Mouse (Mus musculus) adrenal gland, adult (tissue): ENCODE results near the gene Rnf43.

Experiments used
- DNase-seq, 2 experiments: peaks; one replicate each; pipeline ENCODE4 v3.0.0; 2022 to 2023; ENCODE audit warnings: low spot score in 1 of 2; ENCODE audit not compliant: inconsistent age in 2 of 2

The Rnf43 gene

DNA sequence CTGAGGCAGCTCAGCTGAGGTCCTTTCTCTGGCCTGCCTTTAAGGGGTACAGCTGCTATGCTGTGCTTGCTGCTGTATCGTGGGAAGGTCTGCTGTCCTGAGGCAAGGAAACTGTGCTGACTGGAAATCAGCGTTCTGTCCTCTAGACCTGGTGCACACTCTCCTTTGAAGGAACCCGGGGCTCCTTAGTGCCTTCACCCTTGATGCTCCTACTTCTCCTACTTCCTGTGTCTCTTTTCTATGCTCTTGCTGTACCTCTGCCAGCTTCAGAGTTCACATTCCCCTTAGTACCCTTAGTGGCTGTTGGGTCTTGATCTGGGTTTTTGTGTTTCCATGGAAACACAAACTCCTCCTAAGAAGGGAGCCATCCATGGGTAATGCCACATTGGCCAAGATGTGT is 81.2 kb downstream of the Rnf43 start:
- DNase-seq = no peak

DNA sequence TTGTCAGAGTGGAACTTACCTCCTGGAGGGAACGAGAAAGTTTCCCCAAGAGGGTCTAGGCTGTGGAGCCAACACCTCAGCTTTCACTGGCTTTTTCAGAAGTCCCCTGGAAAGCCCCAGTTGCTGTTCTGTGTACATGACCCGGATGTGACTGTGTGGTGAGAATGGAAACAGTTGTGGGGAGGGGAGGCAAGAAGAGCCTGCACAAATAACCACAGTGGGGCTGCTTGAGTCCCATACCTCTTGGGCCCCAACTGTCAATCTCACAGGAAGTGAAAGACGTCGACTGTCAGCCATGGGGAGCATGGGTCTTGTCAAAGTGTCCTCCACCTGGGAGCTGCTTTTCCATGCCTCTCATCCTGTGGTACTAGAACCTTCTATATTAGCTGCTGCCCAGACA is 82.4 kb downstream of the Rnf43 start:
- no peak for DNase-seq

DNA sequence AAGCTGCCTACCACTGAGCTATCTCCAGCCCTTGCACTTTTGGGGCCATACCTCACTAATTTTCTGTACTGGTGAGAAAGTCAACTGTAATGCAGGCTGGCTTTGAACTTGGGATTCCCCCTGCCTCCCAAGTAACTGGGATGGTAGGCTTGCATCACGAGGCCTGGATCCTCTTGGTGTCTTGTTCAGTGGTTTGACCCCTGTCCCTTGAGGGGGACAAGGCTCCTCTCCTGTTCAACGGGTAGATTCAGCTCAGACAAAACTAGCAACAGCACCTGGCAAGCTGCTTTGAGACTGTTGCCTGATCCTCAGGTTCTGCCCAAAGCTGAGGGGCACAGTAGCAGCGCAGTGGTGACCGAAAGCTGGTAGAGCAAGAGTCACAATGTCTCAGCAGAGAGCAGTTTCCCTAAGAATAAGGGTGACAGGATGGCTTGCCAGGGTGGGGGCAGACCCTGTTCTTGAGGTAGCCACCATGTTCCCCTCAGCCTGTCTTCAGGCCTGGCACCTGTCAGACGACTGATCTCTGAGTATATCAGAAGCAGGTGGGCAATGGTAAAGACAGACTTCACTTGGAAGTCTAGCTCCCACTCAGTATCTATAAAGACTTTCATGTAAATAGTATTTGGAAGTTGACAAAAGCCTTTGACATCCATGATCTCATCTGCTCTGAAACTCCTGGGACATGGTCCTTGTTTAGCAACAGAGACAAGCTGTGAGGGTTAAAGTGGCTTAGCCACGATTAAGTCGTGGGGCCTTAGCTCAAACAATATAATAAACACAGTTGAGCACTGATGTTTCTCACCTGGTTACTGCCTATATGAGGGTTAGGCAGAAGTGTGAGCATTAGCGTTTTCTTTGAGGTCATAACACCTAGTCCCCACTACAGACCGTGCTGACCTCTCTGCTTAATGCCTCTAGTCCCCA is 83.4 kb downstream of the Rnf43 start:
- no peak for DNase-seq

DNA sequence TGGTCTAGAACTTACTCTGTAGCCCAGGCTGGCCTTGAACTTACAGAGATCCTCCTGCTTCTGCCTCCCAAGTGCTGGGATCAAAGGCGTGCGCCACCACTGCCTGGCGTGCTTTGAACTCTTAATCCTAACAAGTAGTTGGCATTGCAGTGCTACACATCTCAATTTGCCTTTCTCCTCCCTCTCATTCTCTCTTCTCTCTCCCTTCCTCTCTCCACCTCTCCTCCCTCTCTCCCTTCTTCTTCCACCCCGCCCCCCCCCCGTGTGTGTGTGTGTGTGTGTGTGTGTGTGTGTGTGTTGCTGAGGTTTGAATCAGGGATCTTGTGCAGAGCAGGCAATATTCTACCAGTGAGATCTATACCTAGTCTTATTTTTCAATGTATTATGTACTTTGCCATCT is 84.8 kb downstream of the Rnf43 start:
- DNase-seq = no peak

DNA sequence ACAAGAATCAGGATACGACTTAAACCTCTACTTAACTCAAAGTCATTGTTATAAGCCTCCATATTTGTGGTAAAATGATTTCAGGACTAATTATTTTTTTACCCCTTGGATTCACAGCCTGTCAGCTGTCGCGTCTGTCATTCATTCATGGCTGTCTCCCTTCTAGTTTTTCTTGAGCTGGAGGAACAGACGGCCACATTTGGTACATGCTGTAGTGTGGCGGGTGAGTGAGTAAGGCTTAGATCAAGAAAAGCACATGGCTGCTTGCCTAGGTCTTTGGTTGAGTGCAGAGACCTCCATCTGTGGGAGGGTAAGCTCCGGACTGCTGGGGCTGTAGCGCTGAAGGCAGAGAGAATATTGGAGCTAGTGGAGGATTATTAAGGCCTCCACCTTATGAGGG is 85.2 kb downstream of the Rnf43 start:
- no peak for DNase-seq

DNA sequence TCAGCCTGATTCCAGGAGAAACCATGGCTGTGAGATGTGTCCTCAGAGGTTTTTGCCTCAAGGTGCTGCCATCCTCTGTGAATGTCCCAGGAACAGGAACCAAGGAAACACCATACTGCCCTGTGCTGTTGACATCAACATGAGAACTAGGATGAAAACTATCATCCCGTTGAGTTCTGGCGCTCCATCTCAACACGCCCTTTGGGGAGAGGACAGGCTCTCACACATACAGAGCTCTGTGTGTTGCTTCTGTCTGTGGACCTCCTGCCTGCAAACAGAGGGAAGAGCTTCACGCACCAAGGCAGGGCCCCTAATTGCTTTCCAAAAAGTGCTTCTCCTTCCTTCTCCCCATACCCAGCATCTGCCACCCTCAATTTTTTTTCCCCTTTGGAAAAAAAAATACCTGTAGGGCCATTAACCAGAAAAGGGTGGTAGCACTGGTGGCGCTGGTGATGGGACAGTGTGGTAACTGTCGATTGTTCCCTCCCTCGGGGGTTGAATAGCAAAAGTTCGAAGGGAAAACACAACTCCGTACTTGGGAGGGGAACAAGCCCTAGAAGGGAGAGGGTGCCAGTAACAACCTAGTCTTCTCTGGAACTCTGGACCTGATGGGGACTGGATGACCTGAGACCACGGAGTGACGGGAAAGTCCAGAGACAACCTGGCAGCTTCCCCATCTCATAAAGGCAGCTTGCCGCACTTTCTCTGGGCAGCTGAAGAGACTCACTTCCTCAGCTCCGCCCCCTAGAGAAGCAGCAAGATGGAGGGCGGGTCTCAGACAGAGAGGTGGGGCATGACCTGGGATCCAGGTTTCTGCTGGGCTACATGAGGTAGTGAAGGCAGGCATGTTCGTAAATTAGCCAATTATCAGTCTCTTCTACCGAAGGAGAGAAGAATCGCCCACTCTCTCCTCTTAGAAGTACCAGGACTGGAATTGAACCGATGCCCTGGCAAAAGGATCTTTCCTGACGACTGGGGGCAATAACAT is 85.9 kb downstream of the Rnf43 start:
- no peak for DNase-seq

DNA sequence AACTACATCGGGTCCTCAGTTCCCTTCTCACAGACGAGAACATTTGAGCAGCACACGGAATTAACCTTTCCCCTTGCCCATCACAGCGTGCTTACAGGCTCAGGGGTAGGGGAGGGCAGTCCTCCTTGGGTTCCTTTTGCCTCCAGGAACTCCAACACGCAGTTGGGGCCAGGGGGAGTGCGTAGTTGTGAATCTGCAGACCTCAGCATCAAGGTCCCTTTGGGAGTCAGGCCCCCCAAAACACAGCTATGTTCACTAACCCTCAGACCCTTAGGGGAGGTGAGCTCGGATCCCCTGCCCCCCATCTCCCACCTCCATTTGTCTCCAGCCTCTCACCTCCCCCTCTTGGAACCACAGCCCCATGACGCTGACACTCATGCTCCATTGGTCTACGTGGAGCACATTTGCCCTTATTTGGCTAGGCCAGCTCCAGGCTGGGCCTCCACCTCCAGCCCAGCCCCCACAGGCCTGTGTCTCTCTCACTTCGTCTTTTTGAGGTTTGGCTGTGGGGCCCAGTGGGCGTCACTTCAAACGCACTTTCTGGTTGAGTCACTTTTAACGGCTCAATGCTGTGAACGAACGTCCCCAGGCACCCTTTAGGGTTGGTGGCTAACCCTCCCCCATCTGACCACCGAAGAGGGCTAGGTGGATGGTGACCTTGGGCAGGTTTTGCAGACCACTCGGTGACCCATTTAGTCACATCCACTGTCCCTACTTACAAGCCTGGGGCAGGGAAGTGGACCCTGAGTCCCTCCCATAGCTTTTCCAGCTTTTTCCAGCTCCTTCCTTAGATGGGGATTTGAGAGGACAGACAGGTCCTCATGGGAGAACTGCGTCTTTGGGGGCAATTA is 86.9 kb downstream of the Rnf43 start:
- peak; percentile 47 to 59 for DNase-seq

DNA sequence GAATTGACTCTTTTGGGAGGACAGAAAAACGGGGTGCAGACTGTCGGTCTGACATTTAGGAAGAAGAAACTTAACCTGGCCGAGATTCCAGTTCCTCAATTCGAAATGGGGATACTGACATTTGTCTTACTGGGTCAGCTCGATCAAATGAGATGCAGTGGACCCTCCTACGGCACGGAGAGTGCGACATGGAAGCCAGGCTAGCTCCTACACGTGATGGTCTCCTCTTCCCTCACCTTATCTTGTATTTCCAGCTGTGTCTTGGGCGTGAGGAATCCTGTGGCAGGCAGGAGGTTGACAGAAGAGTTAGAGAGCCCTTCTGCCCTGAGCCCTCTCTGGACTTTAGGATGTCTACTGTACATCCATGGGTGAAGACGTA is 87.5 kb downstream of the Rnf43 start:
- no peak for DNase-seq

DNA sequence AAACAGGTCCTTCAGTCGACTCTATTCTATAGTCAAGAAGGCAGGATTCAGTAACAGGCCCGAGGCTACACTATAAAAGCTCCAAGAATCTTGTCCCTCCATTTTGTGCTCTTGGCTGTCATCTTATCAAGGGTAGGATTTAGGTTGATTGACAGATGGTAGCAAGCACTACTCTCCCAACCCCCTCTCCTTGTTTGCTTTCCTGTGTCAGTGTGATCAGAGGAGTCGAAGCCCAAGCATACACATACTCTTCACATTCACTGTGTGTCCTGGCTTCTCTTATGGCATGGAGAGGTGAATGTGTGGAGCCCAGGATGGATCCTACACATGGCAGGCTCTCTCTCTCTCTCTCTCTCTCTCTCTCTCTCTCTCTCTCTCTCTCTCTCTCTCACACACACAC is 88.0 kb downstream of the Rnf43 start:
- DNase-seq = no peak

DNA sequence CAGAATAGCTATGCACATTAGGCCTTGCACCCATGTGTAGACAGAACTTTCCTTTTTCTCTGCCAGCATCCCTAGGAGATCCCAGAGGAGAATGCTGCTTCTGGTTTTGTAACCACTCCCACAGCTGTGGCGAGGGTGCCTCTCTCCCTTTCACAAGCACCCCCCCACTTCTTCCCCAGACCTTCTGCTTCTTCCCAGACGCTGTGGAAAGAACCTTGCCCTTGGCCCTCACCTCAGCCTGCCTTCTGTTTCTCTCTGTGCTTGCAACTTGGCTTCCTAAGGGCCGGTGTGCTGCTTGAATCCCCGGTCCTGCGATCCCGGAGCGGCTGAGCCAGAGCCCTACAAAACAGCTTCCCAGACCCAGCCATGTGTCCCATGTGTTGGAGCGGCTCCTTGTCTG is 88.5 kb downstream of the Rnf43 start:
- DNase-seq = no peak

DNA sequence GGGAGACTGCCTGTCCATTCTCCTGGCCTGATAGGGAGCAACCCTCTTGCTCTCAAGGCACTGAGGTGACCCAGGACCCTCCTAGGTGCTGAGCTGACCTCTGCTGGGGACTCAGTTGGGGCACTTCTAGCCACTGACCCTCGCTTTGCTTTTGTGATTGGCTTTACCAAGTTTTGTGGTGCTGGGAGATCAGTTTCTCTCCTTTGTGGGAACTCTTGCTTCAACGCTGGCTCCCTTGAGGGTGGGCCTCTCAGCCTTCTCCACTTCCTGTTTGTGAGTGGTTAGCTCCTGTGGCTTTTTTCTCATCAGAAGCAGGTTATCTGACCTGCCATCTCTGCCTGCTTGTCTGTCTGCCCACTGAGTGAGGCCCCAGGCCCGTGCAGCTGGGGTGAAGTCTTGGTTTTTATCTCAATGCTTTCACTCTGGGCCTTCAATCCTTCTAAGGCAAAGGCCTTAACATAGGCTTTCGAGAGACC is 89.0 kb downstream of the Rnf43 start:
- DNase-seq = no peak

DNA sequence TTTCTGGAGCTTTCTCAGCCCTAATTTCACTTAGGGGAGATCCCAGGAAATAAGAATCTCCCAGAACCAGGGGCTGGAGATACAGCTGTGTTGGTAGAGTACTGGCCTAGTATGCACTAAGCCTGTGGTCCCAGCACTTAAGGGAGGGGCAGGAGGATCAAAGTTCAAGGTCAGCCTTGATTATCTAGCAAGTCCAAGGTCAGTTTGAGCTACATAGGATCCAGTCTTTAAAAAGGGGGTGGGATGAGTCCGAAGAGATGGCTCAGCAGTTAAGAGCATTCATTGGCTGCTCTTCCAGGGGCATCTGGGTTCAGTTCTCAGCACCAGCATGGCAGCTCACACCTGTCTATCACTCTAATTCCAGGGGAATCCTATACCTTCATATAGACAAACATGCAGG is 89.8 kb downstream of the Rnf43 start:
- DNase-seq = no peak

DNA sequence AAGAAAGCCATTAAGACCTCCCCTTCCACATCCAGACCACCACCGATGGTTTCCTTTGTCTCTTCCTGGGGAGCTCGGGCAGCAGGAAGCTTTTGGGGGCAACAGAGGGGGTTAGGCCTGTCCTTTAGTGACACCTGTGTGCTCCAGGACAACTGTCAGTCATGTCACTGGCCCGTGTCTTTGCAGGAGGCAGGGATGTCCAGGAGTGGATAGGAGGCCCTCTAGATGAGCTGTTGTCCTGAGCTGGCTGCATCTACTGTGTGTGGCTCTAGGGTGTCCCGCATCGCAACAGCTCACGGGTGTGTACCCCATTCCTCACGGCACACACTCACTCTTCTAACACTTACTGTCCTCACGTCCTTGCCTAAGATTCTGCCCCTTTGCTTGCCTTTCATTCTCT is 90.7 kb downstream of the Rnf43 start:
- no peak for DNase-seq

DNA sequence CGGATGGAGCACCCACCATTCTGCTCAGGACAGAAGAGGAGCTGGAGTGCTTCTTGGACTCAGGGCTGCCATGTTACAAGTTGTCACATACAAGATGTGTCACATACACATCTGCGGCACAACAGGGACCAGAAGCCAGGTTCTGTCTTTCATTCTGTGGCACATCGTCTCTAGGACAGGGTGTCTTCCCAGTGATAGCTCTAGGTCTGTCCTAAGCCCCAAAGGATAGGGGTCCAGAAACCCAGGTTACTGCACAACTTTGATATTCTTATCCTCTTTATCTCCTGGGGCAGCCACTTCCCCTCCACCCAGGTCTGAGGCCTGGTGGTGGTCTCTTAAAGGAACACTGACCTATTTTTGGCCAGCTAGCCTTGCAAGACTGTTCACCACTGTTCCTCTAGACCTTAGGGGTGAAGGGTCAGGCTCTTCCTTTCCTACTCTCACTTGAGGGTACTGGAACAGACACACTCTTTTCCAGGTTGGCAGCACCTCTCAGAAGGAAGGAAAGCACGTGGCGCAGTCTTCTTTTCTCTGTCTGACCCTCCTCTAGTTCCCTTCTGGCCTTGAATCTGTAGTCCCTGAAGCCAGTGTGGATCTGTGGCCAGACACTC is 91.5 kb downstream of the Rnf43 start:
- no peak for DNase-seq

DNA sequence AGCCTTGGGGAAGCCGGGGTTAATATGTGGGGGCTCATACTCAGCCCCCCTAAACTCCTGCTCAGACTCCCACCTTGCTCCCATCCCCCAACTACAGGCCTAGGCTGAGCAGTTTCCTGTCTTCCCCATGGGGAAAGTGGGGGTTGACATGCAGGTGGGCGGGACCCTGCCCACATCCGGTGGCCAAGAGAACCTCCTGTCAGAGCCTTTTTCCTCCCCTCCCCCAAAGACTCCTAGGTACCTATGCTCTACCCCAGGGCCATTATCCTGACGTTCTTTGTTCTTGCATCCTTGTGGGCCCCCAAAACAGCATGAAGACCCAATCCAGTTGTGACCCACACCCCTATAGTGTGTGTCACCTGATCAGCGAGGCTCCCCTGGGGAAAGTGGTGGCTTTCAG is 92.1 kb downstream of the Rnf43 start:
- no peak for DNase-seq

DNA sequence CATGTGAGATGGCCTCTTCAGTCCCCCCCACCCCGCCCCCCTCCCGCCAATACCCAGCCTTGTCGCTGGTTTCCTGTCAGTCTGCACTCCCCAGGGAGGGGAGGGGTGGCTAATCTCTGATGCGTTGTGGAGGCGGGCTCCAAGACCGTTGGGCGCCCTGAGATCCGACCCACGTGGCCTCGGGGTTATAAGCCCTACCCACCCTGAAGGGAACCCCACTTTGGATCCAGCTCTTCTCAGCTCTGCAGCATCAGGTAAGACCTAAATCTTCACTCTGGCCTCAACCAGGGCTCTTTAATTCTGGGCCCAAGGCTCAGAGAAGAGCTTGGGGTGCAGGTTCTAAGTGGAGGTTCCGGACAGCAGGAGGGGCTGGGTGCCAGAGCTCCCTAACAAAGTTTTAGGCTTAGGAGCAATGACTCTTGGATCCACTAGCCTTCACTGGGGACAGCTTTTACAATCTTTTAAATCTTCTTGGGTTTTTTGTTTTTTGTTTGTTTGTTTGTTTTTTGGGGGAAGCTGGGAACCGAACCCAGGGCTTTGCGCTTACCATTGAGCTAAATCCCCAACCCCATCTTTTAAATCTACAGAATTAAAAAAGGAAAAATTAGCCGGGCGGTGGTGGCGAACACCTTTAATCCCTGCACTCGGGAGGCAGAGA is 93.0 kb downstream of the Rnf43 start:
- DNase-seq = peak; percentile 49 to 62

DNA sequence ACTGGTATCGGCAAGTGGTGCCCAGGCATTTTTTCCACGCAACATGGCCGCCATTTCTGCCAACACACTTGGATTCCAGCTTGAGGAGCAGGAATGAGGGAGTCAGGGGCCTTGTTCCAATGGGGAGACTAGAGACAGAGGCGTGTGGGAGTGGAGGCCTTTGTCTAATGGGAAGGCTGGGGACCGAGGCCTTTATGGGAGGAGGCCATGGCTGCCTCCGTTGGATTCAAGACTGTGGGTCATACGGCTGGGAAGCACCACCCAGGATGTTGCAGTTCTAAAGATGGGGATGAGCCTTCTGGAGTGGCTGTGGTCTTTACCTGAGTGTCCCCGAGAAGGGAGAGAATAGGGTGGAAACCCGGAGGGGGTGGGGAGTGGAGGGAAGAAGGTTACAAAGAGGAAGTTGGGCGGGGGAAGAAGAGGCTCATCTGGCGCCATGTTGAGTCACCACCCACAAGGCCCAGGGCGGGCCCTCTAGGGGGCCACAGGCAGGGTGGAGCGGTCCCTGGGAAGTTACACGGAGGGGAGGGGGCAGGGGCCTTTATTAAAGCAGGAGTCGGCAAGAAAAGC is 93.8 kb downstream of the Rnf43 start:
- DNase-seq = peak in 1 of 2 experiments; percentile 53

DNA sequence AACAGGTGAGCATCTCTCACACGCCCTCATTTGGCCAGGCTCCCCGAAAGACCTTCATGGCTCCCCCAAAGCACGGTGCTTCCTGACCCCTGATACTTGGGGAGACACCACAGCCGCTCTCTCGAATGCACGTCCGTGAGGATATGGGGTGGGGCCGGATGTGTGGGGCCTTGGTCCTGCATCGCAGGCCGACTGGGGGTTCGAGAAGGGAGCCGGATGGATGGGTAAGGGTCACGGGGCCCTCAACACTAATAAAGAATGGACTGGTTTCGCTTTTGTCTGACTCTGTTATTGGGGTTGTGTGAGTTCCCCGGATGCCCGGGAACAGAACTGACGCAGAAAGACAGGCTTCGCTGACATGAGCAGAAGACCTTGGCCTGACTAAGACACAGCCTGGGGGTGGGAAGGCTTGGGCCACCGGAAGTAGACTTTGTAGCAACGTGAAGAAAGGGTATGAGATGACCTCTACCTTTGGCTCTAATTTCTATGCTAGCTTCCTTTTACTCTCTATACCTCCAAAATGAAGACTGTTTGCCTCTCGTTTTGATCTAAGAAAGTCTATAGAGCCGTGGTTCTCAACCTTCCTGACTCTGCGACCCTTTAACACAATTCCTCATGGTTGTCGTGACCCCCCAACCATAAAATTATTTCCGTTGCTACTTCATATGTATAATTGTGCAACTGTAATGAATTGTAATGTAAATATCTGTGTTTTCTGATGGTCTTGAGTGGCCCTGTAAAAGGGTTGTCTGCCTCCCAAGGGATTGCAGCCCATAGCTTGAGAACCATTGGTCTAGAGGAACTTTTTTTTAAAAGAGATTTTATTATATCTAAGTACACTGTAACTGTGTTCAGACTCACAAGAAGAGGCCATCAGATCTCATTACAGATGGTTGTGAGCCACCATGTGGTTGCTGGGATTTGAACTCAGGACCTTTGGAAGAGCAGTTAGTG is 94.8 kb downstream of the Rnf43 start:
- DNase-seq = no peak
